Mouse (Mus musculus) gastrocnemius, postnatal 14 days (tissue): ENCODE measurements around the gene L3mbtl2. TPM values are rescaled to one million over a fixed set of nuclear protein-coding genes. Genes with fewer than 3 reads are reported as not detected.
A peak's percentile ranks its signal among the peaks of the same experiment; 100 is the strongest.
"Not testable (repeated sequence)": the region's sequence is repeated elsewhere in the genome, so short reads cannot be mapped to it uniquely, and the experiment has no call there.

Experiments used
- DNase-seq: peaks from one replicate; pipeline ENCODE4 v3.0.0; 2021; ENCODE audit warnings: mixed read lengths
- intact Hi-C: fragments of 180-260 bp; cut with DNase I; formaldehyde crosslinking; loops from one replicate; pipeline ENCODE4 v1.15.1; 2025; ENCODE audit warnings: low total_unique reads
- long read RNA-seq, 2 experiments: library from polyadenylated mRNA; stranded (forward); transcript quantifications; one replicate each; pipeline ENCODE4 v2.0.0; 2021
- total RNA-seq, 2 experiments: library from RNA; stranded (reverse); gene quantifications; 2 replicates each; pipeline ENCODE4 v1.2.3; 2021

The L3mbtl2 gene
- 1 to 10 TPM; 5.3 to 7.2 TPM for total RNA-seq
- long read RNA-seq, experiment 1, transcript L3mbtl2-201 (17 exons, 3,487 nt), result major isoform, 9 of 12 reads
- long read RNA-seq, experiment 1, partial matches to known transcripts, result 2 of 12 reads
- long read RNA-seq, experiment 1, other reads (novel, unspliced or antisense), result 1 of 12 reads
- long read RNA-seq, experiment 2, transcript L3mbtl2-201 (17 exons, 3,487 nt), result major isoform, 24 of 24 reads
- long read RNA-seq, experiment 2, partial matches to known transcripts, result 0 of 24 reads
- long read RNA-seq, experiment 2, other reads (novel, unspliced or antisense), result 0 of 24 reads

DNA sequence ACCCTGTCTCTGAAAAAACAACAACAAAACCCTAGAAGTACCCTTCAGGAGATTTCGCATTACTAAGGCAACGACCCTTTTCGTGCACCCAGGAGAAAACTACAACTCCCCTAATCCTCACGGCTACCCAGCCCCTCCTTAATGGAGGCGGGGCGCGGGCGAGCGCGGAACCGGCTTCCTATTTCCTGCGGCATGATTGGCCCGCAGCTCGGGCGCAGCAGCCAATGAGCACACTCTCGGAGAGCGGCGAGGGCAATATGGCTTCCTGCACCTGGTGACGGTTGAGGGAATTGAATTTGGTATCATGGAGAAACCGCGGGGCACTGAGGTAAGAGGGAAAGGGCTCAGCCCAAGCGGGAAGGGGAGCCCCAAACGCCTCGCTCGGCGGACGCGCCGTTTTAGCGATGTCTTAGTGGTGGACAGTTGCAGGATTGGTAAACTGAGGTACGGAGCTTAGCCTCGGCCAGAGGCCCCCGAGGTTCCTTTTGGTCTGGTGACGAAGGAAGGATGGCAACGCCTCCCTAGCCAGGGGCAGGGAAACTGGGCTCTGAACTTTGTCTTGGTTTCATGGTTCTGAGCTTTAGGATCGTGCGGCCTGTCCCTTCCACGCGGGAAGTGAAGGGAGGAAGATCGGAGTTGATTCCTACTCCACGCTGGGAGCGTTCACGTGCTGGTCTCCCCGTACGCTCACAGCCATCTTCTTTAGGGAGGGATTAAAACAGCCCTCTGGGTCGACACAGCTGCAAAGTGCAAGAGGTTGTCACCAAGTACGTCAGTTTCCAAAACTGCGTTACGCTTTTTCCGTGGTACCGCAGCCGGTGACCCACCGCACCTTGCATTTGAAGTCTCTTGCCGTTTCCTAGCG is at the start of gene L3mbtl2:
L3mbtl2 (plus strand) TSS at position 193 of the 865 bp plus-strand sequence.
- peak; percentile 92 for DNase-seq
- intact Hi-C loops, result no loop called here

DNA sequence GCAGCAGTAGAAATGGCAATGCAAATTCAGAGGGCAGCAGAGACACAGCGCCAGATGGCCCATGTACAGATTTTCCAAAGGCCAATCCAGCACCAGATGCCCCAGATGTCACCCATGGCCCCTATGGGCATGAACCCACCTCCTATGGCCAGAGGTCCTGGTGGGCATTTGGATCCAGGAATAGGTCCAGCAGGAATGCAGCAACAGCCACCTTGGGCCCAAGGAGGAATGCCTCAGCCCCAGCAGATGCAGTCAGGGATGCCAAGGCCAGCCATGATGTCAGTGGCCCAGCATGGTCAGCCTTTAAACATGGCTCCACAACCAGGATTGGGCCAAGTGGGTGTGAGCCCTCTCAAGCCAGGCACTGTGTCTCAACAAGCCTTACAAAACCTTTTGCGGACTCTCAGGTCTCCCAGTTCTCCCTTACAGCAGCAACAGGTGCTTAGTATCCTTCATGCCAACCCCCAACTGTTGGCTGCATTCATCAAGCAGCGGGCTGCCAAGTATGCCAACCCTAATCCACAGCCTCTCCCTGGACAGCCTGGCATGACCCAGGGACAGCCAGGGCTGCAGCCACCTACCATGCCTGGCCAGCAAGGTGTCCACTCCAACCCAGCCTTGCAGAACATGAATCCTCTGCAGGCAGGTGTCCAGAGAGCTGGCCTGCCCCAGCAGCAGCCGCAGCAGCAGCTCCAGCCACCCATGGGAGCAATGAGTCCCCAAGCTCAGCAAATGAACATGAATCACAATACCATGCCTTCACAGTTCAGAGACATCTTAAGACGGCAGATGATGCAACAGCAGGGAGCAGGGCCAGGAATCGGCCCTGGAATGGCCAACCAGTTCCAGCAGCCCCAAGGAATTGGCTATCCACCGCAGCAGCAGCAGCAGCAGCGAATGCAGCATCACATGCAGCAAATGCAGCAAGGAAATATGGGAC is 13.9 kb upstream of the L3mbtl2 start:
- intact Hi-C loops, result no loop called here
- DNase-seq, result peak; percentile 41

DNA sequence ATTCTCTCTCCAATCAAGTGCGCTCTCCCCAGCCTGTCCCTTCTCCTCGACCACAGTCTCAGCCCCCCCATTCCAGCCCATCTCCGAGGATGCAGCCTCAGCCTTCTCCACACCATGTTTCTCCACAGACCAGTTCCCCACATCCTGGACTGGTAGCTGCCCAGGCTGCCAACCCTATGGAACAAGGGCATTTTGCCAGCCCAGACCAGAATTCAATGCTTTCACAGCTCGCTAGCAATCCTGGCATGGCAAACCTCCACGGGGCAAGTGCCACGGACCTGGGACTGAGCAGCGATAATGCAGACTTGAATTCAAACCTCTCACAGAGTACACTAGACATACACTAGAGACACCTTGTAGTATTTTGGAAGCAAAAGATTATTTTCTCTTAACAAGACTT is 13.1 kb upstream of the L3mbtl2 start:
- DNase-seq, result peak; percentile 9

DNA sequence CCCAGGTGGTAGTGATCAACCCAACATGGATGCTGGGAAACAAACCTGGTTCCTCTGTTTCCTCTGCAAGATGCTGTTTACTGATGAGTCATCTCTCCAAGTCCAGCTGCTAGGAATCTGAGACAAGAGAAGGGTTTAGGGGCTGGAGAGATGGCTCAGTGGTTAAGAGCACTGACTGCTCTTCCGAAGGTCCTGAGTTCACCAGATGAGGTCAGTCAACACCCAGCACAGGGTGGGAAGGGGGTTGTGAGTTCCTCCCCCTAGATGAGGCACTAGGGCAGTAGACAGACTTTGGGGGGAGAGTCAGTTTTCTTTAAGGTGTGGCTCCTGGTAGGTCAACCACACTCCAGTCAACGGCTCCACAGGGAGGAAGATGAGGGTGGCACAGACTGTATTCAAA is 2.0 kb upstream of the L3mbtl2 start:
- DNase-seq, result no peak
- intact Hi-C loops, result no loop called here

More for the DNA sequence above, 13.1 kb upstream of the L3mbtl2 start:
- intact Hi-C loops, result no loop called here

DNA sequence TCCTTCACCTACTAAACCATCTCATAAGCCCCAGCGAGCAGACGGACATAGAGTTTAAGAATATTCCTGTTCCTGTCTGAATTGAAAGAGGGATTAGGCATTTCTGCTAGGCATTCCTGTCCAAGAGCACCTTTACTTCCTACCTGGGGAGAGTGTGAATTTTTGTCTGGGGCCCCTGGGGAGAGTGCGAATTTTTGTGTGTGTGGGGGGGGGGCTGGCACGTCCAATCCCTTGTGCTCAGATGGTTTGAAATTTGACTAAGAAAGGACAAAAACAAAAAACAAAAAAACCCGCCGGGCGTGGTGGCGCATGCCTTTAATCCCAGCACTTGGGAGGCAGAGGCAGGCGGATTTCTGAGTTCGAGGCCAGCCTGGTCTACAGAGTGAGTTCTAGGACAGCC is 408 bp upstream of the L3mbtl2 start:
- intact Hi-C loops, result no loop called here
- no peak for DNase-seq

GRCm38 (mm10) chr15:81666957-81667356 is 3.3 kb downstream of the L3mbtl2 start:
- DNase-seq, result no peak
- intact Hi-C loops, result no loop called here

DNA sequence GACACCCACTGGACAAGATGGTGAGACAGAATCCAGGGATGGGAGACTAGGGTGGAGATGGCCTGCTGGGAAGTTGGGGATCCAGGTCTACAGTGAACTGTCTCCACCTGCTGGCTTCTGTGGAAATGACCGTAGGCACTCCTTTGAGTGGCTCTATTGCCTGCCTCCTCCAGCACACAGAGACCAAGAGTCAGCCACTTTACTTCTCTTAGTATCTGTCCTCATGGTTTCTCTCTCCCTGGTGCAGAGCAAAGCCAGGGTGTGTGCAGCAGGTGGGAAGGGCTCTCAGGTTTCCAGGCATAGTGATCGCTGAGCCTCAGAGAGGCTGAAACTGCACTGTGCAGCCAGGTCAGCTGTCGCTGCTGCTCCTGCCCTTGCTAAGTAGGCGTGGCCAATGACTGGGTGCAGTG is 6.5 kb downstream of the L3mbtl2 start:
- peak; percentile 35 for DNase-seq
- intact Hi-C loops, result no loop called here

DNA sequence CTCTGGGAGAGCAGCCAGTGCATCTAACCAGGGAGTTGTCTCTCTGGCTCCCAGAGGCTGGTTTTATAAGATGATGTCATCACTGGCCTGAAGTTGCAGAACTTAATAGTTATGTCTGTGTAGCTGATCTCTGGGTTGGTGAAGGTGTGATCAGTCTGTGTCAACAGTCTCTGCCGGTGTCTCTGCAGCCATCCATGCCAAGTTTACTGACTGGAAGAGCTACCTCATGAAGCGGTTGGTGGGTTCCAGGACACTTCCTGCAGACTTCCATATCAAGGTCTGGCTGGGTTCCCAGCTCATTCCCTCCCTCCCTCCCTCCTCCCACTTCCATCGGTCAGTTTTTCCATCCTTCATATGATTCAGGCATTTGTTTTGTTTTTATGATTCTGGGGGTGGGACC is 12.9 kb downstream of the L3mbtl2 start:
- intact Hi-C loops, result no loop called here
- no peak for DNase-seq

- no peak for DNase-seq
- intact Hi-C loops, result no loop called here
Observed at GRCm38 (mm10) chr15:81680301-81680805, 16.7 kb downstream of the L3mbtl2 start.

- DNase-seq, result no peak
- intact Hi-C loops, result no loop called here
Observed at GRCm38 (mm10) chr15:81693366-81693966, 29.8 kb downstream of the L3mbtl2 start.

DNA sequence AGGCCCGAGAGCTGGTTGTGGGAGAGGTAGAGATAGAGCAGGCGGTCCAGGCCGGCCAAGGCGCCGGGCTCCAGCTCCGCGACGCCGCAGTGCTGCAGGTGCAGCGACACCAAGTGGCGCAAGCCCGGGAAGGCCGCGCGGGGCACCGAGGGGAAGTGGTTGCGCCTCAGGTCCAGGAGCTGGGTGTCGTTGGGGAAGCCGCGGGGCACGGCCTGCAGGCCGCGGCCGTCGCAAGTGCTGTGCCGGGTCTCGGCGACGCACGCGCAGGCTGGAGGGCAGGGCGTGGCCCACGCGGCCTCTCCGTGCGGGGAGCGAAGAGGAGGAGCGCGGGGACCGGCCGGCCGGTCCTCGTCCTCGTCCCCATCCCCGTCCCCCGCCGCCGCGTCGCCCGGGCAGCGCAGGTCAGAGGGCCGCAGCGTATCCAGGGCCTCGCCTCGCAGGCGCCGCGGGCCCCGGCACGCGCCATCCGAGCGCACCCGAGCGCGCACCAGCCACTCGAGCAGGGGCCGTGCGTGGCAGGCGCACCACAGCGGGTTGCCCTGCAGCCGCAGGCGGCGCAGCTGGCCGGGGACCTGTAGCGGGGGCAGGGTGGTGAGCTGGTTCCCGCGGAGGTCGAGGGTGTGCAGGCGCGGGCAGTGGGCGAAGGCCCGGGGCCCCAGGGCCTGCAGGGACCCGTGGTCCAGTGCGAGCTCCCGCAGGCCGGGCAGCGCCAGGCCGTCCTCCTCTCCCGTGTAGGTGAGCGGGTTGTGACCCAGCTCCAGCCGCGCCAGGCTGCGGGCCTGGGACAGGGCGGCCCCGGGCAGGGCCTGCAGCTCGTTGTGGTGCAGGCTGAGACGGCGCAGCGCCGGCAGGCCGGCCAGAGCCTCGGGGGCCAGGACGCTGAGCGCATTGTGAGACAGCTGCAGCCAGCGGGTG is 30.5 kb downstream of the L3mbtl2 start:
- peak; percentile 87 for DNase-seq
- intact Hi-C loops, result no loop called here

GRCm38 (mm10) chr15:81694891-81695290 is 31.2 kb downstream of the L3mbtl2 start:
- intact Hi-C loops, result no loop called here

GRCm38 (mm10) chr15:81697175-81697574 is 33.5 kb downstream of the L3mbtl2 start, which contains the start of gene Chadl:
TSS of gene Chadl (minus strand) at chr15:81697287.
- intact Hi-C loops, result no loop called here
- DNase-seq, result no peak

More at GRCm38 (mm10) chr15:81694891-81695290, 31.2 kb downstream of the L3mbtl2 start:
- no peak for DNase-seq

DNA sequence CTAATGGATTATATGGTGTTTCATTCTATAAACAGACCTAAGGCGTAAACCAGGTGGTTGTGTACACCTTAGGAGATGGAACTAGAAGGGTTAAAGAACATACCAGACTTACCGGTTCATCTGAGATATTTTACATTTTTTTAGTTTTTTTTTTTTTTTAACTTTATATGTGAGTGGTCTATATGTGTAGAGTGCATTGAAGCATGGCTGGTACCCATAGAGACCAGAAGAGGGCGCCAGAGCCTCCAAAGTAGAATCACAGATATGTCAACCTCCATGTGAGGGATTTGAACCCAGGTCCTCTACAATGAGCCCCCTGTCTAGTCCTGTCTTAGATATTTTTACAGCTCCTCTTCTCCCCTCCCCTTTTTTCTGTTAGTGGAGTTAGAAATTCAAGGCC is 34.2 kb downstream of the L3mbtl2 start:
- intact Hi-C loops, result no loop called here
- DNase-seq, result no peak

GRCm38 (mm10) chr15:81698532-81698931 is 34.8 kb downstream of the L3mbtl2 start:
- intact Hi-C loops, result no loop called here
- no peak for DNase-seq

DNA sequence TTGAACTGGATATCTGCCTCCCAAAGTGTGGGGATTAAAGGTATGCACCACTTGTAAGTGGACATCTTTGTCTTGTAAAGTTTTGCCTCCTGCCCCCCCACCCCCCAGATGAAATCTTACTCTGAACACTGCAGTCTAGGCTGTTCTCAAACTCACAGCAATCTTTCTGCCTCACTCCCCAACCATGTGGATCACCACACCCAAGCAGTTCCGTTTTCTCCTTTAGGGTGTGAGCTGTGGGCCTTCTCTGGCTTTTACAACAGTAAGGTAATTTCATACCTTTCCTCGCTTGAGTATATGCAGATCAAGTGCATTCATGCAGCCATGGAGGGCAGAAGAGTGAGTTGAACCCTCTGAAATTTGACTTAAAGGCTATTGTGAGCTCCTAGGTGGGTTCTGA is 36.5 kb downstream of the L3mbtl2 start:
- intact Hi-C loops, result no loop called here
- DNase-seq, result no peak

GRCm38 (mm10) chr15:81700601-81701000 is 36.9 kb downstream of the L3mbtl2 start:
- intact Hi-C loops, result no loop called here

DNA sequence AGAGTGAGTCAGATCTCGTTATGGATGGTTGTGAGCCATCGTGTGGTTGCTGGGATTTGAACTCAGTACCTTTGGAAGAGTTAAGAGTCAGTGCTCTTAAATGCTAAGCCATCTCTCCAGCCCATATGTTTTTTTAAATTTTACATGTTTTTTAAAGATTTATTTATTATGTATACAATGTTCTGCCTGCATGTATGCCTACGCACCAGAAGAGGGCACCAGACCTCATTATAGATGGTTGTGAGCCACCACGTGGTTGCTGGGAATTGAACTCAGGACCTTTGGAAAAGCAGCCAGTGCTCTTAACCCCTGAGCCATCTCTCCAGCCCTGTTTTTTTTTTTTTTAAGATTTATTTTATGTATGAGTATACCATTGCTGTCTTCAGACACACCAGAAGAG is 37.7 kb downstream of the L3mbtl2 start:
- intact Hi-C loops, DNase-seq: not testable (repeated sequence)

More at GRCm38 (mm10) chr15:81700601-81701000, 36.9 kb downstream of the L3mbtl2 start:
- no peak for DNase-seq
